Mouse (Mus musculus) neural tube, postnatal 0 days (tissue): ENCODE measurements around the gene Olfr791. TPM values are rescaled to one million over a fixed set of nuclear protein-coding genes. Genes with fewer than 3 reads are reported as not detected.

Experiments
- polyA plus RNA-seq: library from polyadenylated mRNA; unstranded; fragments of >200 nt; fragmentation: Nextera tagmentation; extraction: Ambion mirVana; gene quantifications from 2 replicates; pipeline ENCODE4 v1.2.1, GENCODE M21; 2015

Olfr791 gene
- polyA plus RNA-seq, result not detected in 2 replicates

GRCm38 (mm10) chr10:129521492-129521891 is at the start of gene Olfr791:
TSS of gene Olfr791 (plus strand) at chr10:129521792.

GRCm38 (mm10) chr10:129484452-129484851 is 37.1 kb upstream of the Olfr791 start, which contains the start of gene Olfr789:
TSS of gene Olfr789 (plus strand) at chr10:129484752.

GRCm38 (mm10) chr10:129498192-129498591 is 23.4 kb upstream of the Olfr791 start, which contains the start of gene Olfr790:
TSS of gene Olfr790 (plus strand) at chr10:129498492.

GRCm38 (mm10) chr10:129538862-129539261 is 17.3 kb downstream of the Olfr791 start, which contains the start of gene Olfr792:
TSS of gene Olfr792 (plus strand) at chr10:129539162.

GRCm38 (mm10) chr10:129567355-129567754 is 45.8 kb downstream of the Olfr791 start, which contains the start of gene Olfr794:
TSS of gene Olfr794 (plus strand) at chr10:129567655.

Other genes starting within 250 kb of the Olfr791 start
- gene Olfr780, start 203.7 kb upstream of the Olfr791 start, polyA plus RNA-seq, result not detected in 2 replicates
- not detected in 2 replicates for gene Olfr781, start 192.9 kb upstream of the Olfr791 start, polyA plus RNA-seq
- gene Olfr782, start 172.9 kb upstream of the Olfr791 start, polyA plus RNA-seq, result not detected in 2 replicates
- gene Olfr784, start 137.7 kb upstream of the Olfr791 start, polyA plus RNA-seq, result 0.10 and 0.14 TPM in 2 replicates
- not detected in 2 replicates for gene Olfr785, start 116.4 kb upstream of the Olfr791 start, polyA plus RNA-seq
- not detected in 2 replicates for gene Olfr786, start 94.5 kb upstream of the Olfr791 start, polyA plus RNA-seq
- gene Olfr787, start 59.9 kb upstream of the Olfr791 start, polyA plus RNA-seq, result not detected in 2 replicates
- gene Olfr788, start 50.8 kb upstream of the Olfr791 start, polyA plus RNA-seq, result not detected in 2 replicates
- not detected in 2 replicates for gene Olfr789, start 37.0 kb upstream of the Olfr791 start, polyA plus RNA-seq
- not detected in 2 replicates for gene Olfr790, start 23.3 kb upstream of the Olfr791 start, polyA plus RNA-seq
- not detected in 2 replicates for gene Olfr792, start 17.4 kb downstream of the Olfr791 start, polyA plus RNA-seq
- not detected in 2 replicates for gene Olfr794, start 45.9 kb downstream of the Olfr791 start, polyA plus RNA-seq
- not detected in 2 replicates for gene Olfr796, start 90.8 kb downstream of the Olfr791 start, polyA plus RNA-seq
- gene Olfr798, start 106.1 kb downstream of the Olfr791 start, polyA plus RNA-seq, result not detected in 2 replicates
- not detected in 2 replicates for gene Olfr799, start 115.7 kb downstream of the Olfr791 start, polyA plus RNA-seq
- not detected in 2 replicates for gene Olfr800, start 135.9 kb downstream of the Olfr791 start, polyA plus RNA-seq
- gene Olfr801, start 152.1 kb downstream of the Olfr791 start, polyA plus RNA-seq, result not detected in 2 replicates
- 0.04 and 0.08 TPM in 2 replicates for gene Olfr802, start 166.4 kb downstream of the Olfr791 start, polyA plus RNA-seq
- gene Olfr803, start 172.5 kb downstream of the Olfr791 start, polyA plus RNA-seq, result not detected in 2 replicates
- not detected in 2 replicates for gene Olfr804, start 181.4 kb downstream of the Olfr791 start, polyA plus RNA-seq
- gene Olfr805, start 207.6 kb downstream of the Olfr791 start, polyA plus RNA-seq, result not detected in 2 replicates
- gene Olfr806, start 220.1 kb downstream of the Olfr791 start, polyA plus RNA-seq, result not detected in 2 replicates
- not detected in 2 replicates for gene Olfr807, start 236.0 kb downstream of the Olfr791 start, polyA plus RNA-seq
- gene Olfr808, start 243.7 kb downstream of the Olfr791 start, polyA plus RNA-seq, result not detected in 2 replicates